Mouse (Mus musculus): ENCODE measurements at regions not wholly inside any gene's neighbourhood (a gene's known extent, or its start where the extent isn't known, plus 50 kb on each side); places are given as distances from the start of the nearest gene placed in this dataset.

- TF ChIP-seq TCF3 (IDR thresholded peaks at IDR 0.05; ENCODE audit: insufficient read length, low read depth) (no peak), MAX (IDR thresholded peaks at IDR 0.05; ENCODE audit: low read depth) (no peak), E2F4 (IDR thresholded peaks at IDR 0.05; ENCODE audit: insufficient read depth) (no peak), POLR2AphosphoS2 (IDR thresholded peaks at IDR 0.05; ENCODE audit: insufficient read length, low read depth) (no peak), CEBPB (IDR thresholded peaks at IDR 0.05; ENCODE audit: insufficient read depth, poor library complexity, severe bottlenecking) (no peak), TCF12 (IDR thresholded peaks at IDR 0.05; ENCODE audit: insufficient read depth, poor library complexity, severe bottlenecking) (no peak), MYOG (IDR thresholded peaks at IDR 0.05; ENCODE audit: control insufficient read depth in 1 of 3, insufficient read depth in 1 of 3, insufficient read length in 2 of 3, low read depth in 2 of 3) (no peak), USF1 (IDR thresholded peaks at IDR 0.05; ENCODE audit: low read depth) (no peak), POLR2A (IDR thresholded peaks at IDR 0.05; ENCODE audit: insufficient read length, low read depth) (no peak), SRF (IDR thresholded peaks at IDR 0.05; ENCODE audit: control insufficient read depth, insufficient read length, low read depth) (no peak), MYOD1 (IDR thresholded peaks at IDR 0.05; ENCODE audit: control insufficient read depth in 1 of 3, insufficient read length in 2 of 3, low read depth in 2 of 3) (no peak), REST (IDR thresholded peaks at IDR 0.05; ENCODE audit: insufficient read depth, insufficient read length) (no peak)
- H3K36me3 ChIP-seq (ENCODE audit: control insufficient read depth, insufficient read depth) = no peaks in the 10 kb centered on the region
- no peak overlapping the region for H3ac ChIP-seq (ENCODE audit: control insufficient read depth, insufficient read length)
- H3K4me3 ChIP-seq = no peak overlapping the region
- no peak overlapping the region for H3K4me2 ChIP-seq (ENCODE audit: low read depth)
- no peaks in the 10 kb centered on the region for H3K79me2 ChIP-seq (ENCODE audit: control insufficient read depth, insufficient read depth)
- H3K27me3 ChIP-seq (ENCODE audit: control insufficient read depth, insufficient read depth, insufficient read length) = no peaks in the 10 kb centered on the region
These were observed 348.7 kb upstream of the Cpeb2 start for GRCm38 (mm10) chr5:42884251-42884650.

GRCm38 (mm10) chr5:42891890-42892289, 341.1 kb upstream of the Cpeb2 start:
- Histone ChIP-seq H3K27me3 (ENCODE audit: control insufficient read depth, insufficient read depth, insufficient read length) (no peaks in the 10 kb centered on the region), H3ac (ENCODE audit: control insufficient read depth, insufficient read length) (no peak overlapping the region), H3K79me2 (ENCODE audit: control insufficient read depth, insufficient read depth) (no peaks in the 10 kb centered on the region), H3K36me3 (ENCODE audit: control insufficient read depth, insufficient read depth) (no peaks in the 10 kb centered on the region), H3K4me2 (ENCODE audit: low read depth) (no peak overlapping the region), H3K4me3 (no peak overlapping the region)
- TF ChIP-seq TCF3 (IDR thresholded peaks at IDR 0.05; ENCODE audit: insufficient read length, low read depth) (no peak), SRF (IDR thresholded peaks at IDR 0.05; ENCODE audit: control insufficient read depth, insufficient read length, low read depth) (no peak), CEBPB (IDR thresholded peaks at IDR 0.05; ENCODE audit: insufficient read depth, poor library complexity, severe bottlenecking) (no peak), POLR2AphosphoS2 (IDR thresholded peaks at IDR 0.05; ENCODE audit: insufficient read length, low read depth) (no peak), MAX (IDR thresholded peaks at IDR 0.05; ENCODE audit: low read depth) (no peak), MYOG (IDR thresholded peaks at IDR 0.05; ENCODE audit: control insufficient read depth in 1 of 3, insufficient read depth in 1 of 3, insufficient read length in 2 of 3, low read depth in 2 of 3) (no peak), REST (IDR thresholded peaks at IDR 0.05; ENCODE audit: insufficient read depth, insufficient read length) (no peak), E2F4 (IDR thresholded peaks at IDR 0.05; ENCODE audit: insufficient read depth) (no peak), USF1 (IDR thresholded peaks at IDR 0.05; ENCODE audit: low read depth) (no peak), MYOD1 (IDR thresholded peaks at IDR 0.05; ENCODE audit: control insufficient read depth in 1 of 3, insufficient read length in 2 of 3, low read depth in 2 of 3) (no peak), POLR2A (IDR thresholded peaks at IDR 0.05; ENCODE audit: insufficient read length, low read depth) (no peak), TCF12 (IDR thresholded peaks at IDR 0.05; ENCODE audit: insufficient read depth, poor library complexity, severe bottlenecking) (no peak)

- H3K79me2 ChIP-seq (ENCODE audit: control insufficient read depth, insufficient read depth) = no peaks in the 10 kb centered on the region
- no peak overlapping the region for H3ac ChIP-seq (ENCODE audit: control insufficient read depth, insufficient read length)
- TF ChIP-seq USF1 (IDR thresholded peaks at IDR 0.05; ENCODE audit: low read depth) = no peak
- no peak for TF ChIP-seq POLR2AphosphoS2 (IDR thresholded peaks at IDR 0.05; ENCODE audit: insufficient read length, low read depth)
- no peak for TF ChIP-seq TCF3 (IDR thresholded peaks at IDR 0.05; ENCODE audit: insufficient read length, low read depth)
- no peak for TF ChIP-seq TCF12 (IDR thresholded peaks at IDR 0.05; ENCODE audit: insufficient read depth, poor library complexity, severe bottlenecking)
- TF ChIP-seq MYOG (IDR thresholded peaks at IDR 0.05; ENCODE audit: control insufficient read depth in 1 of 3, insufficient read depth in 1 of 3, insufficient read length in 2 of 3, low read depth in 2 of 3) = no peak
- no peak overlapping the region for H3K4me2 ChIP-seq (ENCODE audit: low read depth)
- no peaks in the 10 kb centered on the region for H3K36me3 ChIP-seq (ENCODE audit: control insufficient read depth, insufficient read depth)
- no peaks in the 10 kb centered on the region for H3K27me3 ChIP-seq (ENCODE audit: control insufficient read depth, insufficient read depth, insufficient read length)
- no peak overlapping the region for H3K4me3 ChIP-seq
These were observed 326.8 kb upstream of the Cpeb2 start for GRCm38 (mm10) chr5:42906136-42906535.

GRCm38 (mm10) chr5:42919328-42919727, 313.6 kb upstream of the Cpeb2 start:
- H3K79me2 ChIP-seq (ENCODE audit: control insufficient read depth, insufficient read depth) = no peaks in the 10 kb centered on the region
- H3K4me2 ChIP-seq (ENCODE audit: low read depth) = no peak overlapping the region
- H3K36me3 ChIP-seq (ENCODE audit: control insufficient read depth, insufficient read depth) = no peaks in the 10 kb centered on the region
- no peaks in the 10 kb centered on the region for H3K27me3 ChIP-seq (ENCODE audit: control insufficient read depth, insufficient read depth, insufficient read length)
- TF ChIP-seq USF1 (IDR thresholded peaks at IDR 0.05; ENCODE audit: low read depth) (no peak), MYOD1 (IDR thresholded peaks at IDR 0.05; ENCODE audit: control insufficient read depth in 1 of 3, insufficient read length in 2 of 3, low read depth in 2 of 3) (no peak), CEBPB (IDR thresholded peaks at IDR 0.05; ENCODE audit: insufficient read depth, poor library complexity, severe bottlenecking) (no peak), POLR2A (IDR thresholded peaks at IDR 0.05; ENCODE audit: insufficient read length, low read depth) (no peak), SRF (IDR thresholded peaks at IDR 0.05; ENCODE audit: control insufficient read depth, insufficient read length, low read depth) (no peak), TCF12 (IDR thresholded peaks at IDR 0.05; ENCODE audit: insufficient read depth, poor library complexity, severe bottlenecking) (no peak), TCF3 (IDR thresholded peaks at IDR 0.05; ENCODE audit: insufficient read length, low read depth) (no peak), E2F4 (IDR thresholded peaks at IDR 0.05; ENCODE audit: insufficient read depth) (no peak), MAX (IDR thresholded peaks at IDR 0.05; ENCODE audit: low read depth) (no peak), POLR2AphosphoS2 (IDR thresholded peaks at IDR 0.05; ENCODE audit: insufficient read length, low read depth) (no peak), MYOG (IDR thresholded peaks at IDR 0.05; ENCODE audit: control insufficient read depth in 1 of 3, insufficient read depth in 1 of 3, insufficient read length in 2 of 3, low read depth in 2 of 3) (no peak), REST (IDR thresholded peaks at IDR 0.05; ENCODE audit: insufficient read depth, insufficient read length) (no peak)
- H3ac ChIP-seq (ENCODE audit: control insufficient read depth, insufficient read length) = no peak overlapping the region
- no peak overlapping the region for H3K4me3 ChIP-seq

- Histone ChIP-seq H3K27me3 (ENCODE audit: control insufficient read depth, insufficient read depth, insufficient read length) (no peaks in the 10 kb centered on the region), H3K36me3 (ENCODE audit: control insufficient read depth, insufficient read depth) (no peaks in the 10 kb centered on the region), H3ac (ENCODE audit: control insufficient read depth, insufficient read length) (no peak overlapping the region), H3K4me3 (no peak overlapping the region), H3K4me2 (ENCODE audit: low read depth) (no peak overlapping the region), H3K79me2 (ENCODE audit: control insufficient read depth, insufficient read depth) (no peaks in the 10 kb centered on the region)
- TF ChIP-seq MAX (IDR thresholded peaks at IDR 0.05; ENCODE audit: low read depth) = no peak
- no peak for TF ChIP-seq E2F4 (IDR thresholded peaks at IDR 0.05; ENCODE audit: insufficient read depth)
These were observed 300.9 kb upstream of the Cpeb2 start for GRCm38 (mm10) chr5:42932106-42932505.
